Mouse (Mus musculus) forebrain, embryonic 15.5 days (tissue): ENCODE measurements around the gene Ahcyl1. TPM values are rescaled to one million over a fixed set of nuclear protein-coding genes. Genes with fewer than 3 reads are reported as not detected.
A peak's percentile ranks its signal among the peaks of the same experiment; 100 is the strongest.

ENCODE experiments used
- ATAC-seq: fragments of 200-750 bp; cut with Nextera tagmentation; replicated peaks from 2 replicates; pipeline ENCODE4 v1.8.0; 2017; ENCODE audit warnings: mild to moderate bottlenecking, moderate TSS enrichment, moderate library complexity
- H3K27ac ChIP-seq: fragments of 300-500 bp; sonication (generic); replicated peaks from 2 replicates; pipeline ENCODE4 v1.5.1; 2015; ENCODE audit warnings: mild to moderate bottlenecking, inconsistent platforms
- H3K27me3 ChIP-seq: fragments of 300-500 bp; sonication (generic); 2 replicates; pipeline ENCODE4 v1.6.1; 2015; ENCODE audit warnings: inconsistent platforms
- H3K36me3 ChIP-seq: fragments of 300-500 bp; sonication (generic); 2 replicates; pipeline ENCODE4 v1.6.1; 2015; ENCODE audit warnings: mild to moderate bottlenecking, inconsistent platforms
- H3K4me1 ChIP-seq: fragments of 300-500 bp; sonication (generic); 2 replicates; pipeline ENCODE4 v1.6.1; 2015; ENCODE audit warnings: inconsistent platforms
- H3K4me2 ChIP-seq: fragments of 300-500 bp; sonication (generic); replicated peaks from 2 replicates; pipeline ENCODE4 v1.6.1; 2015; ENCODE audit warnings: mild to moderate bottlenecking, inconsistent platforms
- H3K4me3 ChIP-seq: fragments of 300-500 bp; sonication (generic); 2 replicates; pipeline ENCODE4 v1.5.1; 2015; ENCODE audit warnings: mild to moderate bottlenecking, inconsistent platforms
- H3K9ac ChIP-seq: fragments of 300-500 bp; sonication (generic); replicated peaks from 2 replicates; pipeline ENCODE4 v1.6.1; 2015; ENCODE audit warnings: mild to moderate bottlenecking, inconsistent platforms
- H3K9me3 ChIP-seq: fragments of 300-500 bp; sonication (generic); 2 replicates; pipeline ENCODE4 v1.6.1; 2016; ENCODE audit warnings: inconsistent platforms
- WGBS: fragments of 180-500 bp; shearing (Covaris S2); methylation state at CpG from one replicate; pipeline ENCODE4 v1.1.7; 2015; ENCODE audit warnings: mixed read lengths; 5-methylcytosine and 5-hydroxymethylcytosine counted together
- polyA plus RNA-seq: library from polyadenylated mRNA; unstranded; fragments of >200 nt; fragmentation: Nextera tagmentation; extraction: Ambion mirVana; gene quantifications from 2 replicates; pipeline ENCODE4 v1.2.1, GENCODE M21; 2015

Ahcyl1 gene
- polyA plus RNA-seq, 1 experiment from 2014 or later = 114 TPM

DNA sequence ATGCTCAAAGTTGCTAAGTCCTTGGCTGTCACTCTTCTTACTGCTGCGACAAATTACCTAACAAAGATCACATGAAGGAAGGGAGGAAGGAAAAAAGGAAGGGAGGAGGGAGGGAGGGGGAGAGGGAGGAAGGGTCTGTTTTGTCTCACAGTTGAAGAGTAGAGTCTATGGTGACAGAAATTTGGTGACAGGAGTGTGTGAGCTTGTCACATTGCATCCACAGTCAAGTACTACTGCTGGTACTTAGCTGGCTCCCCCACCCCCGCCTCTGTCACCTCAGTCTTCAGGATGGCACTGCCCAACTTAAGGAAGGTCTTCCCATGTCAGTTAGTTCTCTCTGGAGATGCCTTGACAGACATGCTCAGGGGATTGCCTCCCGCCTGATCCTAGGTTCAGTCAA lies 60.1 kb downstream of the Ahcyl1 start:
- H3K4me2 ChIP-seq = no peak overlapping the region
- no peaks in the 10 kb centered on the region for H3K36me3 ChIP-seq
- no peak overlapping the region for H3K27ac ChIP-seq
- ATAC-seq = no peak
- H3K27me3 ChIP-seq = no peaks in the 10 kb centered on the region
- WGBS = 73% methylated on average over 3 of the region's 3 CpGs
- H3K9ac ChIP-seq = no peak overlapping the region
- no peaks in the 10 kb centered on the region for H3K9me3 ChIP-seq
- H3K4me1 ChIP-seq = peaks cover 6% of the 10 kb centered on the region
- no peak overlapping the region for H3K4me3 ChIP-seq

DNA sequence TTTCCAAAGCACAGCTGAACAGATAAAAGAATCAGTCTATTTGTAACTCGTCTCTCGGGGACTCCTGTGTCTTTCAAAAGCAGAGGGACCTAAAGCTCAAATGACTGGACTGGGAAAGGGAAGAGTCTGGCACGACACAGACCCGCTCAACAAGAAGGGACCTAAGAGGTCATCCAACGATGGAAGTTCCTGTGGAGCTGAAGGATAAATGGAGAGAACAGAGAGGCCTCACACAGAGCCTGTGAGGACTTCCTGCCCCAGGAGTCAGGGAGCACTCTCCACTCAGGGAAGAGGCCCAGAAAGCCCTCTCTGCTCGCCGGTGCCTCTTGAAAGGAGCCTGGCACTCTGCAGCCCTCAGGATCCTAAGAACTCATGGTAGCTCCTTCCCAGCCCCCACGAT lies 60.5 kb downstream of the Ahcyl1 start:
- Histone ChIP-seq H3K9ac (no peak overlapping the region), H3K36me3 (no peaks in the 10 kb centered on the region), H3K4me3 (no peak overlapping the region), H3K4me2 (no peak overlapping the region), H3K27ac (no peak overlapping the region), H3K9me3 (no peaks in the 10 kb centered on the region), H3K4me1 (peaks cover 6% of the 10 kb centered on the region), H3K27me3 (no peaks in the 10 kb centered on the region)
- 67% methylated on average over 8 of the region's 8 CpGs for WGBS
- ATAC-seq = no peak

DNA sequence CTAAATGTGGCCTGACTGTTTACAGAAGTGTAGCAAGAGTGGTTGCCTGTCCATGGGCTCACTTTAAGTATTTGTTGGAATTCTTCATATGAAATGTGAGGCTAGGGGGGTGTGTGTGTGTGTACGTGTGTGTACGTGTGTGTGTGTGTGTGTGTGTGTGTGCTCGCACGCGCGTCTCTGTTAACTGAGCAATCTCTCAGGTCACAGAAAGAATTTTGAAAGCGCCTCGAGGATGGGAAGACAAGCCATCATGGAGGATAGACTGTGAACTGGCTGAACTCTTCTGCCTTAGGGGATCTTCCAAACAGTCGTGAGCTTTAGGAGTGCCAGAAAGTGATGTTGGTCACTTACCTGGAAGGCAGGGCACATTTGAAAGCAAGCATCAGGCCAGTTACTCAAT lies 62.5 kb downstream of the Ahcyl1 start:
- no peak for ATAC-seq
- Histone ChIP-seq H3K9me3 (no peaks in the 10 kb centered on the region), H3K4me3 (no peak overlapping the region), H3K4me1 (peaks cover 21% of the 10 kb centered on the region), H3K9ac (no peak overlapping the region), H3K27me3 (no peaks in the 10 kb centered on the region), H3K27ac (no peak overlapping the region), H3K36me3 (peaks cover 4% of the 10 kb centered on the region; the same call in 1 of the 2 replicates), H3K4me2 (no peak overlapping the region)
- 93% methylated on average over 9 of the region's 9 CpGs for WGBS

DNA sequence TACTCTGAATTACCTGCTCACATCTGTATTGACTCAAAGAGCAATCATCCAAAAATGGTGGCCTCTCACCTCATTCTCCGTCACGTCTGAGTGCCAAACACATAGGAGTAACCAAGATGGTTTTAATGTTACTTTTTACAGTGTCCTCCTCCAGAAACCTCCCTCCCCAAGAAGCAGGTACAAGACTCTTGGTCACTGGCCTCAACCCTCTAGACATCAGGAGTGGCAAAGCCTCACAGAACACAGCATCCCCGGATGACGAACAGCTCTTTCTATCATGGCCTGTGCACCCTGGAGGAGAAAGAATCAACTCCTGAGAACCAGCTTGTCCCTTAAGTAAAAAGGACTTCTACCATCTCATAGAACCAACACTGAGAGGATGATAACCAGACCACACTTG lies 63.6 kb downstream of the Ahcyl1 start:
- no peak overlapping the region for H3K4me2 ChIP-seq
- 87% methylated on average over 4 of the region's 4 CpGs for WGBS
- no peaks in the 10 kb centered on the region for H3K27me3 ChIP-seq
- peaks cover 9% of the 10 kb centered on the region; the same call in 1 of the 2 replicates for H3K36me3 ChIP-seq
- ATAC-seq = no peak
- no peak overlapping the region for H3K9ac ChIP-seq
- H3K27ac ChIP-seq = no peak overlapping the region
- H3K9me3 ChIP-seq = no peaks in the 10 kb centered on the region
- peaks cover 21% of the 10 kb centered on the region for H3K4me1 ChIP-seq
- H3K4me3 ChIP-seq = no peak overlapping the region

DNA sequence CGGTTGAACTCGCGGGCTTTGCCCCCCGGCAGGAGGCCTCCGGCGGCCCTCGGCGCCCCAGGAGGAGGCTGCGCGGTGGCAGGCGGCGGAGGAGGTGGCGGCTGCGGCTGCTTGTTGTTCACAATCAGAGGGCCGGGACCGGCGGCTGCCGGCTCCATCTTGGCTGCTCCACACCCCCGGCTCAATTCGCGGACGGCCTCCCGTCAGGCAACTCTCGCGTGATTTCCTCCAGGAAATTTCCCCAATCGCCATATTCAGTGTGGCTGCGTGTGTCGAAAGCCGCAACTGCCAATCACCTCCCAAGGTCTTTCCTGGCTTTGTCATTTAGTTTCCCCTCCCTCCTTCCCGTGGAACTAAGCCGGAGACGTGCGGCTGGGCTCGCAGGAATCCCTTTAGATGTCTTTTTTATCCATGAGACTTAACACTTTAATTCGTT lies 64.8 kb downstream of the Ahcyl1 start, which contains the start of gene Strip1:
Strip1 (minus strand) TSS at position 172 of the 436 bp plus-strand sequence.
- H3K9me3 ChIP-seq = no peaks in the 10 kb centered on the region
- H3K4me3 ChIP-seq = peak within 1 kb of the TSS; percentile 82
- H3K9ac ChIP-seq = peak within 1 kb of the TSS; percentile 100
- H3K4me2 ChIP-seq = peak within 1 kb of the TSS; percentile 70
- peaks cover 20% of the 10 kb centered on the region for H3K36me3 ChIP-seq
- ATAC-seq = peak; percentile 98
- WGBS = under 1% methylated on average over 35 of the region's 35 CpGs
- H3K4me1 ChIP-seq = peaks cover 21% of the 10 kb centered on the region
- H3K27me3 ChIP-seq = no peaks in the 10 kb centered on the region
- peak within 1 kb of the TSS; percentile 99 for H3K27ac ChIP-seq

DNA sequence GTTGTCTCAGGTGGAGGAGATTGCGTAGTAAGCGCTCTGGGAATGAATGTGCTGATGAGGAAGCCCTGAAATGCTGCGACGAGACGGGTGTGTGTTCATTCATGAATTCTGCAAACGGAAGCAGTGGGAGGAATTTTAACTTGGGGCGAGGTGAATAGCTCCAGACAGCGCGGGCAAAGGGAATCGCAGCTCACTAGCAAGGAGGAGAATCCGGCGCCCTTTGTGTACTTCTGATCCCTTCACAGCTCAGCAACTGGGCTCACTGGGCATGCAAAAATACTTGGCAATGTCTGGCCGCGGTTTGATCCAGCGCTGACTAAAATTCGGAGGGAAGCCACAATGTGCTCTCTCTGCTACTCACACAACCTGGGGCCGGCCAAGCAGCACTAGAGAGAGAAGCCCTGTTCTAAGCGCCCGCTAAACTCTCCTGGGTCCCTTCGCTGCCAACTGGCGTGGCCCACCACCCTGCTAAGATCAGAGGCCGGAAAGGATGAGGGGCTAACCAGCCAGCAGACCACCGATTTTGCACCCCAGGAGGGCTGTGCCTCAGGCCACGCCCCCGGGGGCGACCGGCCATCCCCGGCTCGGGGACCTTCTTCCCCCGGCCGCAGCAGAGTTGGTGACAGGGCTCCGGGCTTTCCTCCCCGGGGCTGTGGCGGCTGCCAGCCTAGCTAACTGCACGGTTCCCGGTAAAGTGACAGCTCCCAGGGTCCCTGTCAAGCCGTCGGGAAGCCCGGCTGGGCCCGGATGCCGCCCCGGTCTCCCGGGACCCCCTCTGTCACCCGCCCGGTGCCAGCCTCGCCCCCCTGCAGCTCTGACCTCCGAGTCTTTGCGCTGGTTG lies 65.5 kb downstream of the Ahcyl1 start, which contains the start of gene Gm10961:
Gm10961 (plus strand) TSS at position 641 of the 841 bp plus-strand sequence.
- peak within 1 kb of the TSS; percentile 82 for H3K4me3 ChIP-seq
- WGBS = under 1% methylated on average over 48 of the region's 48 CpGs

DNA sequence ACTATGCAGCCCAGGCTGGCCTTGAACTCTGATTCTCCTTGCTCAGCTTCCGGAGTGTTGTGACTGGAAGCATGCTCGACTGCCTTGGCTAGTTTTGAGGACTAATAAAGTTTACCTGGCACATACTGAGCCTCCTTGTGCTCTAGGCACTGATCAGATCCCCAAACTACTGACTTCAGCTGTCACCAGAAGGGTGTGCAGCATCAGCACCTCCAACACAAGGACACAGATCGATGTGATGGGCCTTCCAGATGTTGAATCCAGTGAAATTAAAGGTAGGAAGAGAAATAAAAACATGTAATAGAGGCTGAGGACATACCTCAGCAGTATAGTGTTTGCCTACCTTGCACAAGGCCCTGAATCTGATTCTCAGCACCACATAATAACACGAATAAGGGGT lies 66.9 kb downstream of the Ahcyl1 start:
- no peaks in the 10 kb centered on the region for H3K27me3 ChIP-seq
- peaks cover 21% of the 10 kb centered on the region for H3K4me1 ChIP-seq
- no peak overlapping the region for H3K9ac ChIP-seq
- H3K4me2 ChIP-seq = no peak overlapping the region
- 92% methylated on average over 4 of the region's 4 CpGs for WGBS
- no peak overlapping the region for H3K4me3 ChIP-seq
- H3K9me3 ChIP-seq = no peaks in the 10 kb centered on the region
- H3K27ac ChIP-seq = no peak overlapping the region
- no peak for ATAC-seq
- peaks cover 41% of the 10 kb centered on the region for H3K36me3 ChIP-seq

More for the DNA sequence above, 65.5 kb downstream of the Ahcyl1 start, which contains the start of gene Gm10961:
- Histone ChIP-seq H3K27ac (peak within 1 kb of the TSS; percentile 99), H3K4me1 (peaks cover 21% of the 10 kb centered on the region), H3K9ac (peak within 1 kb of the TSS; percentile 100), H3K4me2 (peak within 1 kb of the TSS; percentile 70), H3K27me3 (no peaks in the 10 kb centered on the region), H3K9me3 (no peaks in the 10 kb centered on the region), H3K36me3 (peaks cover 26% of the 10 kb centered on the region)
- ATAC-seq = peak; percentile 80

DNA sequence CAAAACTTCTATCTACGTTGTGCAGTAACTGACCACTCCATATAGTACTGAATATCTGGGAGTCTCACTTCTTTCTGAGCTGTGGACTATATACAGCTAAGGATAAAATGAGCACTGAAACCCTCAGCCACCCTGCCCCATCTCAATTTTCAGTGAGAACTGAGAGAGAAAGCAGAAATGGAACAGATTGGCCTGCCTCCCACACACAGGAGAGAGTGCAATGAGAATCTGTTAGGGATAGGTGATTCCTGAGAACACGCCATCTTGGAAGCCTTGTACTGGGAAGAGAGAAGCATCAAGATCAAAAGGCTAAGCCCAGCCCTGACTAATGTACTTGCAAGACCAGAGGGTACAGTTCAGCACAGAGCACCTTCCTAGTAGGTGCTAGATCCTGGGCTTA lies 67.8 kb downstream of the Ahcyl1 start:
- WGBS = 97% methylated on average over 2 of the region's 2 CpGs
- no peak overlapping the region for H3K4me2 ChIP-seq
- H3K36me3 ChIP-seq = peaks cover 50% of the 10 kb centered on the region
- H3K27ac ChIP-seq = no peak overlapping the region
- no peak overlapping the region for H3K4me3 ChIP-seq
- no peaks in the 10 kb centered on the region for H3K9me3 ChIP-seq
- no peaks in the 10 kb centered on the region for H3K27me3 ChIP-seq
- peaks cover 21% of the 10 kb centered on the region for H3K4me1 ChIP-seq
- no peak for ATAC-seq
- no peak overlapping the region for H3K9ac ChIP-seq

DNA sequence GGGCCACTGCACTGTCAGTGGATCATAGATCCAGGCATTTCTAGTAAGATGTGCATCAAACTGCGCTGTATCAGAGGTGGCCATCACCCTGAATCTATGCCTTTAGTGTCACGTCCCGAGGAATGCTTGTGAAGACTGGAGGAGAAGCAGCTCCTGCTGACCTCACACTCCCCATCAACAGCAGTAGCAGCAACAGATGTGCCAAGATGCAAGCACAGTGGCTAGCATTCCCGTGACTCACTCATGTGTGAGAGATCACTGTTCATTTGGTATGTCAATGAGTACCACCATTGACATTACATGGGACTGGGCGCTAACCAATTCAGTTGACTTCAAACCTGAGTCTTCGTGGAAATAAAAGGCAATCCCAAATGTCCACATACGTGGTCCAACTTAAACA lies 68.7 kb downstream of the Ahcyl1 start:
- 86% methylated on average over 7 of the region's 7 CpGs for WGBS
- ATAC-seq = no peak
- peaks cover 21% of the 10 kb centered on the region for H3K4me1 ChIP-seq
- H3K9ac ChIP-seq = no peak overlapping the region
- no peak overlapping the region for H3K4me3 ChIP-seq
- H3K27ac ChIP-seq = no peak overlapping the region
- no peaks in the 10 kb centered on the region for H3K27me3 ChIP-seq
- H3K36me3 ChIP-seq = peaks cover 59% of the 10 kb centered on the region
- no peak overlapping the region for H3K4me2 ChIP-seq
- no peaks in the 10 kb centered on the region for H3K9me3 ChIP-seq

DNA sequence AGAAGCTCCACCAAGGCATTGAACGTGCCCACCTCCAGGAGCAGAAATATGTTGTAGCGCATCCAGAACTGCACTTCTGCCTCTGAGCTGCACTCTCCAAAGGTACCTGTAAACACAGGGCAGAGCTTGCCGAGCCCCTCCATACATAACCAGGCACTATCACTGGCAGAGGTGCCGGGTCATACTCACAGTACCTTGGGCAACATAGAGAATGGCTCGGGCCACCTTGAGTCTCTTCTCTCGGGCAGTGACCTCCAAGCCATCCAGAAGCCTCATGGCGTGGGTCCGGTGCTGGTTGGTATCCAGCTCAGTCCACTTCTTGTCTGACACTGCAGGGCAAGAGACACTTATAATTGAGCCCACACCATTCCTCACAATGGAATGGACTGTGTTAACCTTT lies 69.6 kb downstream of the Ahcyl1 start:
- H3K9ac ChIP-seq = no peak overlapping the region
- WGBS = 97% methylated on average over 8 of the region's 8 CpGs
- H3K27ac ChIP-seq = no peak overlapping the region
- no peaks in the 10 kb centered on the region for H3K27me3 ChIP-seq
- H3K4me2 ChIP-seq = no peak overlapping the region
- H3K4me3 ChIP-seq = no peak overlapping the region
- ATAC-seq = no peak
- H3K4me1 ChIP-seq = peaks cover 16% of the 10 kb centered on the region
- no peaks in the 10 kb centered on the region for H3K9me3 ChIP-seq
- peaks cover 68% of the 10 kb centered on the region for H3K36me3 ChIP-seq

DNA sequence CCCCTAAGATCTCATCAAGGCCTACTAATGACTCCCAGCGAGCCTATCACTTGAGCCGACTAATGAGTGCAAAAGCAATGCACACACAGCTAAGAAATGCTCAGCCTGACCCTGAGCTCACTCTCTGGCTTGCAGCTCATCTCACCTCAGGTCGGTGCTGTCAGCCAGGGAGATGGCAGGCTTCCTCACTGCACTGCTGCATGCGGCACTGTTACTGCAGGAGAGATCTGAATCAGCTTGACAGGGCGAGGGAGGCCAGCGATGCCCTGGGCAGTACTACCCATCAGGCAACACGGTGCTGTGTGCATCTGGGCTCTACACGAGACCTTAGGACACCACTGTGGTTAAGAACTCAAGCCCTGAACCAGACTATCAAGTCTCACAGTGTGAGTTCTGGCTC lies 70.8 kb downstream of the Ahcyl1 start:
- Histone ChIP-seq H3K36me3 (peaks cover 79% of the 10 kb centered on the region), H3K27me3 (no peaks in the 10 kb centered on the region), H3K4me2 (no peak overlapping the region), H3K4me1 (peaks cover 13% of the 10 kb centered on the region), H3K27ac (no peak overlapping the region), H3K4me3 (no peak overlapping the region), H3K9me3 (no peaks in the 10 kb centered on the region), H3K9ac (no peak overlapping the region)
- WGBS = 92% methylated on average over 8 of the region's 8 CpGs
- ATAC-seq = no peak

DNA sequence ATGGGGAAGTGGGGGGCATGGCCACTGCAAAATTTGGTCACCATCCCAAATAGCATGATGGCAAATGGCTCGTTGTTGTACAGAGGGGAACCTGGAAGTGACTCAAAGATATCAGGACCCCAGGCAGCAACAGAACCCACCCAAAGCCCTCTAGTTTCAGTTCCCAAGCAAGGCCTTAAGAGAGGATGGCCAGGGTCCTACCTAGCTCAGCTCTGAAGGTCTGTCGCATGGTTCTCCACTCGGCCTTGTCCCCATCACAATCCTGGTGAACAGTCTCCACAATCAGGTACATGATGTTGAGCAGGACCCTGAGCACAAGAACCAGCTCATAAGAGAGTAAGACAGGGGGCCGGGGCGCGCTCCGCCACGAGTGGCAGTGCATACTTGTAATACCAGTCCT lies 71.9 kb downstream of the Ahcyl1 start:
- no peak overlapping the region for H3K4me2 ChIP-seq
- H3K27ac ChIP-seq = no peak overlapping the region
- no peaks in the 10 kb centered on the region for H3K9me3 ChIP-seq
- no peak overlapping the region for H3K9ac ChIP-seq
- H3K36me3 ChIP-seq = peaks cover 85% of the 10 kb centered on the region
- 96% methylated on average over 8 of the region's 8 CpGs for WGBS
- H3K27me3 ChIP-seq = no peaks in the 10 kb centered on the region
- peaks cover 2% of the 10 kb centered on the region for H3K4me1 ChIP-seq
- ATAC-seq = no peak
- H3K4me3 ChIP-seq = no peak overlapping the region
